Mouse (Mus musculus) stomach, postnatal 0 days (tissue): ENCODE results near the gene B430306N03Rik.
A peak's percentile ranks its signal among the peaks of the same experiment; 100 is the strongest.

Source experiments
- CTCF ChIP-seq: IDR thresholded peaks from 2 replicates; pipeline ENCODE4 v1.5.1; 2016; ENCODE audit warnings: antibody characterized with exemption, low read depth, mild to moderate bottlenecking, moderate library complexity
- EP300 ChIP-seq: optimal IDR thresholded peaks from 2 replicates; pipeline ENCODE3; 2016; ENCODE audit warnings: antibody characterized with exemption

GRCm38 (mm10) chr17:48286765-48287164 is 29.2 kb upstream of the B430306N03Rik start:
- TF ChIP-seq CTCF (peak; percentile 30; the same call in 1 of the 2 replicates), EP300 (no peak)
